Mouse (Mus musculus) midbrain, embryonic 13.5 days (tissue): ENCODE measurements around the gene Hyls1. TPM values are rescaled to one million over a fixed set of nuclear protein-coding genes. Genes with fewer than 3 reads are reported as not detected.
A peak's percentile ranks its signal among the peaks of the same experiment; 100 is the strongest.

Experiments used
- ATAC-seq: fragments of 200-750 bp; cut with Nextera tagmentation; 2 replicates; pipeline ENCODE4 v1.8.0; 2017; ENCODE audit warnings: mild to moderate bottlenecking, moderate TSS enrichment, moderate library complexity
- H3K27ac ChIP-seq: fragments of 300-500 bp; sonication (generic); 2 replicates; pipeline ENCODE4 v1.5.1; 2015; ENCODE audit warnings: inconsistent platforms, mild to moderate bottlenecking, moderate library complexity
- H3K27me3 ChIP-seq: fragments of 300-500 bp; sonication (generic); 2 replicates; pipeline ENCODE4 v1.6.1; 2015; ENCODE audit warnings: mild to moderate bottlenecking, inconsistent platforms
- H3K36me3 ChIP-seq: fragments of 300-500 bp; sonication (generic); 2 replicates; pipeline ENCODE4 v1.6.1; 2015; ENCODE audit warnings: mild to moderate bottlenecking, inconsistent platforms
- H3K4me1 ChIP-seq: fragments of 300-500 bp; sonication (generic); replicated peaks from 2 replicates; pipeline ENCODE4 v1.6.1; 2015; ENCODE audit warnings: inconsistent platforms
- H3K4me2 ChIP-seq: fragments of 300-500 bp; sonication (generic); replicated peaks from 2 replicates; pipeline ENCODE4 v1.6.1; 2015; ENCODE audit warnings: moderate library complexity, mild to moderate bottlenecking, inconsistent platforms
- H3K4me3 ChIP-seq: fragments of 300-500 bp; sonication (generic); replicated peaks from 2 replicates; pipeline ENCODE4 v1.5.1; 2015; ENCODE audit warnings: mild to moderate bottlenecking, inconsistent platforms
- H3K9ac ChIP-seq: fragments of 300-500 bp; sonication (generic); replicated peaks from 2 replicates; pipeline ENCODE4 v1.6.1; 2015; ENCODE audit warnings: mild to moderate bottlenecking, inconsistent platforms
- H3K9me3 ChIP-seq: fragments of 300-500 bp; sonication (generic); 2 replicates; pipeline ENCODE4 v1.6.1; 2016; ENCODE audit warnings: mild to moderate bottlenecking, inconsistent platforms
- WGBS: fragments of 180-500 bp; shearing (Covaris S2); methylation state at CpG from one replicate; pipeline ENCODE4 v1.1.7; 2015; 5-methylcytosine and 5-hydroxymethylcytosine counted together
- polyA plus RNA-seq: library from polyadenylated mRNA; unstranded; fragments of >200 nt; fragmentation: Nextera tagmentation; extraction: Ambion mirVana; gene quantifications from 2 replicates; pipeline ENCODE4 v1.2.1, GENCODE M21; 2015

Hyls1 gene
- polyA plus RNA-seq, 1 experiment from 2014 or later, result 19.8 TPM

DNA sequence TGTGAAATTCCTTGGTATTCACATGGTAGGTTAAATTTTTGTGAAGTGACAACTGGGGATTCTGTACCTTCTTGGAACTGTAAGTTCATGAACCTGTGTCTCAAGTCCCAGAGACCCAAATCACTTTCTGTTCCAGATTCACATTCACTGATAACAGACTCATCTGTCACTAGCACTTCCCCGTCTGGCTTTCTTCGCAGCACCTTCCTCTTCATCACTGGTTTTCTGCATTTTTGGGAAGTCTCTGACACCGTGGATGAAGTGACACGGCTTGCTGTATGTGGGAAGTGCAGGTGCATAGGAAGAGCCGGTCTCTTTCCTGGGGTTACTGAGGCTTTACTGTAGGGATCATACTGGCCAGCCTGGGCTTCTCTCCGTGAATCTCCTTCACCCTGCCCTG lies 8.6 kb downstream of the Hyls1 start:
- WGBS, result 94% methylated on average over 6 of the region's 6 CpGs
- Histone ChIP-seq H3K27me3 (peaks cover 10% of the 10 kb centered on the region; the same call in 1 of the 2 replicates), H3K9ac (no peak overlapping the region), H3K9me3 (no peaks in the 10 kb centered on the region), H3K36me3 (peaks cover 30% of the 10 kb centered on the region), H3K4me1 (peaks cover 28% of the 10 kb centered on the region), H3K4me2 (no peak overlapping the region), H3K27ac (no peak overlapping the region), H3K4me3 (no peak overlapping the region)
- no peak for ATAC-seq

DNA sequence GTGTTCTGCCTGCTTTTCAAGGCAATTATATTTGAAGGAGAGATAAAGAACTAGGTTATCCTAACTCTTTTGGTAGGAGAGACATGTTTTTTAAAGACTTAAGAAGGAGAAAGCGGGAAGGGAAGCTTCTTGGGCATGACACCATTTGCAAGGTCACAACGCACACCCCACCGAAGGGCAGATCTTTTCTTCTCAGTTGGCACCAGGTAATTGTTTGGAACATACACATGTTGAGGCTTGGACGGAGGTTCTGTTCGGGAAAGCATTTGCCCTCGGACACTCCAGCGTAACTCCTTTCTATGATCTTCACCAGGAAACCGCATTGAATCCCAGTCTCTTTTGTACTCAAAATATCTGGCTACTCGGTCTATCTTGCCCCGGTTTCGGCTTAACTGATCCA lies 9.1 kb downstream of the Hyls1 start:
- Histone ChIP-seq H3K36me3 (peaks cover 27% of the 10 kb centered on the region), H3K9me3 (no peaks in the 10 kb centered on the region), H3K27me3 (peaks cover 12% of the 10 kb centered on the region; the same call in 1 of the 2 replicates), H3K4me2 (no peak overlapping the region), H3K4me3 (no peak overlapping the region), H3K9ac (no peak overlapping the region), H3K4me1 (peaks cover 27% of the 10 kb centered on the region), H3K27ac (no peak overlapping the region)
- ATAC-seq, result no peak
- WGBS, result 95% methylated on average over 11 of the region's 11 CpGs

DNA sequence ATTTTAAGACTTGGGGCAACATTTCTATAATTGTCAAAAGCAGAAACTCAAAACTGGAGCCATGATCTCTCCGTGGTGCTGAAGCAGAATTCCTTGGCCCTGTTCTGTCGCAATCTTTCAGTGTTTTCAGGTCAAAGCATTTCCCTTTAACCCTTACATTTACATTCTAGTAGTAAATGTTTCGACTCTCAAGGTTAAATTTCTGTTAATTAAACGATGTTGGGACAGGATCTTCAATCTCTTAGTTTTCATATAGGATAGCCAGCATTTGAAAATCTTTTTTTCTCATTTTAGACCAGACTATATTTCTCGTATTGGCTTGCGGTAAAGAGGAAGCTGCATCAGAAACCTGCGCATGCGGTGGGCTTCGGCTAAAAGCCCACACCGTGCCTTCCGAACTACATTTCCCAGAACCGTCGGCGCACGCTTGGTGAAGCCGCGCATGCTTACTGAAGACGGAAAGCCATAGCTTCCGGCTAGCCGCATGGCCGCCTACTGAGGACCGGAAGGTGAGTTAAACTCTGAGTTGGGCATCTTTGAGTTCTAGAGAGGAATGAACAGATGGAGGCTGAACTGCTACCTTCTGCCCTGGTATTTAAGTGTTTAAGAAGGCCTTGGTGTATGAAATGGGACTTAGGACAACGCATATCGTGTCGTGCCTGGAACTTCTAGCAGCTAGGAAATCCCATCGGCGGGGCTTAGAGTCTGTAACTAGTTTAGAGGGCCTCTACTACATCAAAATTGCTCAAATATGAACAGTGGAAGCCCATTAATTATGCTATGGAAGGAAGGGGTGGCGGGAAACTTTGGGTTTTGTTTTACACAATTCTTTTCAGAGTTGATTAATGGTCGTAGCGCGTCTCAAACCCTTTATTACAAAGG lies 10.9 kb downstream of the Hyls1 start:
- peak overlapping the region; percentile 74 for H3K27ac ChIP-seq
- H3K4me1 ChIP-seq, result peaks cover 27% of the 10 kb centered on the region
- H3K9ac ChIP-seq, result peak overlapping the region; percentile 74
- H3K4me2 ChIP-seq, result peak overlapping the region; percentile 84
- peaks cover 16% of the 10 kb centered on the region for H3K36me3 ChIP-seq
- H3K9me3 ChIP-seq, result no peaks in the 10 kb centered on the region
- ATAC-seq, result peak; percentile 89
- H3K4me3 ChIP-seq, result peak overlapping the region; percentile 66
- H3K27me3 ChIP-seq, result peaks cover 14% of the 10 kb centered on the region; the same call in 1 of the 2 replicates
- WGBS, result 2% methylated on average over 31 of the region's 31 CpGs

DNA sequence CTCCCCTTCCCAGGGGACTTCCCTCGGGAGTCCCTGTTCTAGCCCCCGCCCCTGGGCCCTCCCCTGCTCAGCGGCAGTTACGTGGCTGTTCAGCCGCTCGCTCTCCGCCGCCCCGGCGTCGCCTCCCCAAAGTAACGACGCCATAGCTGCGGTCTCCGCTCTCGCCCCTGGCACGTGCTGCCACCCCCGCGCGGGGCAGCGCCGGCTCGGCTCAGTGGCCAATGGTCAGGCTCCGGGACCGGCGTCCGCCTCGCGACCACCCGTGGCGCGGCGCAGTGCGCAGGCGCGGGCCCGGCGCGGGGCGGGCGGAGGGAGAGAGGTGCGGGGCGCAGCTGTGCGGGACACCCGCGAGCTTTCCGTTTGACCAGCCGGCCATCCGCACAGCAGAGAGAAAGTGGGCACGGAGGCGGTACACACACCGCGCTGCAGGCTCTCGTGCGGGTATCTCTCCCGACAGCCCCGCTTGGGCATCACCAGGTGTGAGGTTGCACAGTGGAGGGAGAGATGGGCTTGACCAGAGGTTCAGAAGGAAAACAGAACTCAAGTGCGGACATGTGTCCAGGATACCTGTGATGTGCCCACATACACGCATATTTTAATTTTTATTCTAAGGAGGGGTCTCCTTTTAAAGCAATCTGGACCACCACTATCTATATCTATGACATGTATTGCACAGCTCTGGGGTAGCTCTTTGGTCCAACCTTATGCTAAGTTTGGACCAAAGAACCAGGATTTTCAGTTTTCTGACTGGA lies 11.8 kb downstream of the Hyls1 start, which contains the start of the genes Ddx25 and Pus3:
Gene Ddx25 (minus strand): TSS at position 272 of the 752 bp plus-strand sequence.
Gene Pus3 (plus strand): TSS at position 339 of the 752 bp plus-strand sequence.
- WGBS, result under 1% methylated on average over 56 of the region's 59 CpGs
- Histone ChIP-seq H3K27ac (peak within 1 kb of the TSS; percentile 74), H3K27me3 (peaks cover 14% of the 10 kb centered on the region; the same call in 1 of the 2 replicates), H3K9me3 (no peaks in the 10 kb centered on the region), H3K4me2 (peak within 1 kb of the TSS; percentile 84), H3K36me3 (peaks cover 22% of the 10 kb centered on the region), H3K9ac (peak within 1 kb of the TSS; percentile 74), H3K4me3 (peak within 1 kb of the TSS; percentile 66), H3K4me1 (peaks cover 27% of the 10 kb centered on the region)
- ATAC-seq, result peak; percentile 89

DNA sequence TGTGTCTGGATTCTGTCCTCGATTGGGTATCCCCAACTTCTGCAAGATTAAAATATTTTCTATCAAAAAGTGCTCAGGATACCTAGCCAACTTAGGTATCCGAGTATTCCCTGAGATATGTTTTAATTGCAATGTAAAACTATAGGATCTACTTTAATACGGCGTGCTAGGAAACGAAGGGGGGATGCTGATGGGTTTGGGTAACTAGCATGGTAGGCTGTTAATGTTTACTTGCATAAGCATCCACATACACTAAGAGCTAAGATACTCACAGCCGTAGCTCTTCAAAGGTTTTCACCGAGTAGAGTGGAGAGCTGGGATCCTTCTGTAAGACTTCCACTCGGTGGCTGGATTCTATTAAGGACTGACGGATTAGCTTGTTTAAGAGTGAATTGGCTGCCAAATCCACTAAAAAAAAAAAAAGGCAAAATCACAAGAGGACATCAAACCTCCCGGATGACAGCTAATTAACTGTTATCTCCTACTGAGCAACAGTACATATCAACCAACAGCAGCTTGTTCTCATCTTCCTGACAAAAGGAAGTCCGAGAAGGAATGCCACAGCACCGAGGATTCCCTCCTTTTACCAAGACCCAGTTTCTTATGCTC lies 13.6 kb downstream of the Hyls1 start:
- Histone ChIP-seq H3K4me3 (no peak overlapping the region), H3K36me3 (peaks cover 24% of the 10 kb centered on the region), H3K9me3 (no peaks in the 10 kb centered on the region), H3K27ac (no peak overlapping the region), H3K27me3 (peaks cover 14% of the 10 kb centered on the region; the same call in 1 of the 2 replicates), H3K4me2 (no peak overlapping the region; the same call in 1 of the 2 replicates), H3K4me1 (peaks cover 27% of the 10 kb centered on the region), H3K9ac (no peak overlapping the region)
- 77% methylated on average over 12 of the region's 12 CpGs for WGBS
- ATAC-seq, result no peak

DNA sequence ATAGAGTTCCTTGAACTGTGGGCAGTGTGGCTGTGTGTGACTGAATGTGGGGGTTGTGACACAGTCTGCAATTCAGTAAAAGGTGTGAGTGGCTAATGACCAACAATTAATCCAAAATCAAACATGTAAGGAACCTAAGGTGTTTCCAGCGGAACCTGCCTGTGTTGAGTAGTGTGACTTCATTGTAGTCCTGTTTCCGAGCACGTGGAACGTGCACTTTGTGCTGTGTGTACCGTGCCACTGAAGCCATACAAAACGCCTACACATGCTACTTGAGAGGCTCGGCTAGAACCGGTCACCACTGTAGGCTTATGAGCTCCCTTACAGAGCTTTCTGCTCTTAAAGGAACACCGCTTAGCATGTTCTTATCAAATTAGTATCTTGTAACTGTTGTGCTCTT lies 21.7 kb downstream of the Hyls1 start:
- Histone ChIP-seq H3K9me3 (no peaks in the 10 kb centered on the region), H3K4me1 (no peaks in the 10 kb centered on the region), H3K36me3 (peaks cover 47% of the 10 kb centered on the region), H3K4me3 (no peak overlapping the region), H3K27me3 (0 out of 2 replicates have a peak, but pooled peaks cover 2% of the 10 kb centered on the region), H3K27ac (no peak overlapping the region), H3K4me2 (no peak overlapping the region), H3K9ac (no peak overlapping the region)
- WGBS, result 86% methylated on average over 9 of the region's 9 CpGs
- no peak for ATAC-seq

DNA sequence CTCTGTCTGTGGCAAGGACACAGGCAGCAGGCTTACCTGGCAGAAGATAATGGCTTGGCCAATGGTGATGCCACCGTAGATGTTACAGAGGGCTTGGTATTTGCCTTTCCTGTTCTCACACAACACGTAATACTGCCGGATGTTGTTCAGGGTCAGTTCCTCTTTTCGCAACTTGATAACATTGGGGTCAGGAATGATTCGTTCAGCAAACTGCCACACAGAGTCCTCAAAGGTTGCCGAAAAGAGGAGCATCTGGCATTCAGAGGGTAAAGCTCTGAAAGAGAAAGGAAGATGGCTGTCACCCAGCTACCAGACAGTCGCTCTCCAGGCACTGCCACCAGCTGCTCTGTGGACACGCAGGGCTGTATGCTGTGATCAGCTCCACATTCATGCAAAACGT lies 23.5 kb downstream of the Hyls1 start:
- 85% methylated on average over 9 of the region's 9 CpGs for WGBS
- H3K9me3 ChIP-seq, result no peaks in the 10 kb centered on the region

DNA sequence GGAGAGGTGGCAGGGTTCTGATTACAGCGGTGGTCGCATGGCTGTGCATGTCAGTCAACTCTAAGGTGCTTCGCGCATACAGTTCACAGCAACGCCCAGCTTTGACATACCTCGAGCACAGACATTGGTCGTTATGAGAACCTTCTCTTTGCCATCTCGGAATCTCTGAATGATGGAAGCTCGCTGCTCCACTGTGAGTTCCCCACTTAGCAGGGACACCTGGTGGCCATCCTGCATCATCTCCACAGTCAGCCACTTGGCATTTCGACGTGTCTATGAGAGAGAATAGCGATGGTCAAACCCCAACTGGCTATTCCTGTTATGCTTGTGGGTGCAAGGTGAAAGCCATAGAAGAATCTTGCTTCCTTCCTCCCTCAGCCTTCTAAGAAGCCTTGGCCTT lies 24.5 kb downstream of the Hyls1 start:
- Histone ChIP-seq H3K27me3 (0 out of 2 replicates have a peak, but pooled peaks cover 2% of the 10 kb centered on the region), H3K27ac (no peak overlapping the region), H3K4me3 (no peak overlapping the region), H3K36me3 (peaks cover 50% of the 10 kb centered on the region), H3K4me1 (no peaks in the 10 kb centered on the region), H3K4me2 (no peak overlapping the region), H3K9ac (no peak overlapping the region), H3K9me3 (no peaks in the 10 kb centered on the region)
- 76% methylated on average over 12 of the region's 12 CpGs for WGBS
- ATAC-seq, result no peak

More for the DNA sequence above, 23.5 kb downstream of the Hyls1 start:
- no peak overlapping the region for H3K4me3 ChIP-seq
- H3K4me1 ChIP-seq, result no peaks in the 10 kb centered on the region
- no peak overlapping the region for H3K9ac ChIP-seq
- 0 out of 2 replicates have a peak, but pooled peaks cover 2% of the 10 kb centered on the region for H3K27me3 ChIP-seq
- no peak overlapping the region for H3K27ac ChIP-seq
- H3K4me2 ChIP-seq, result no peak overlapping the region
- no peak for ATAC-seq
- peaks cover 55% of the 10 kb centered on the region for H3K36me3 ChIP-seq

DNA sequence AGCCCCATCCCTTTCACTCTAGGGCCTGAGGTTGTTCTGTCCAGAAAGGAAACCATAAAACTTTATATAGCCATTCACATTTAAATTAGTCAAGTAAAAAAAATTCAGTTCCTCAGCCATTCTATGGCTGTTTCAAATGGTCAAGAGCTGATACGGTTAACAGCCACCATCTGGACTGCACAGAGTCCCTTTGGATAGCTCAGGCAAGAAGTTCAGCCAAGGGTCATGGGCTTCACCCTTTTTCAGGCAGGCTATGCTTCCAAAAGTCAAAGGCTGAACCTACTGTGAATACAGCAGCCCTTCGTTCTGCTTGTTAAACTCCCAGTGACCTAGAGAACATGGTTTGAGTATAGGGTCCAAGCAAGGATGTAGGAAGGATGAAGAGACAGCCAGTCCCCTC lies 25.5 kb downstream of the Hyls1 start:
- Histone ChIP-seq H3K9ac (no peak overlapping the region), H3K9me3 (no peaks in the 10 kb centered on the region)
- WGBS, result 82% methylated on average over 2 of the region's 2 CpGs

DNA sequence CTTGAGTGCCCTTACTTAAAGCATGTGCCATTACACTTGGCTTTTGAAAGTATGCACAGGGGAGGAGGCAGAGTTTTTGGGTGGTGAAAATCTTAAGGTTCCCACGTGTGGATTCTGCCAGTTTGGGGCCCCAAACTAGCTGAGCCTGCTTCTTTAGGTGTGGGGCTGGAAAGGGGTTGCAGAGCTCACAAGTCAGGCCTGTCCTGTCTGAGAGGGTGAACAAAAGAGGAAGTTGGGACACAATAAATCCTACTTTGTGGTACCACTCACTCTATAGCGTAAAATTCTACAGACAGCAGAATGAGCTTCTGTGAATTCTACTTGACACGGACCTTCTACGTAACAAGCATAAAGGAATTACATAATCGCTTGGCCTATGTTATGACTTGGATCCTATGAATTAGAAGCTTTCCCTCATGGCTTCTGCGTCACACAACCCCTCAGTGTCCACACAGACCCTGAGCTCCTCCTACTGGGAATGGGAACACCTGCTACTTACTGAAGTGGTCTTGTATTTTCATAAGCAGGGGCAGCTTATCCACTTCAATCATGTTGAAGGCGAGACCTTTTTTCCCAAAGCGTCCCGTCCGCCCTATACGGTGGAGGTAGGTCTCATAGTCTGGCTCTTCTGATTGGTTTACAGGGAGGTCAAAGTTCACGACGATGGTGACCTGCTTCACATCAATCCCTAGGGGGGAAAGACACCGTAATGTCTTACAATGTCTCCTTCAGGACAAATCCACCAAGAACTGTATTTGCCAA lies 26.9 kb downstream of the Hyls1 start:
- H3K4me1 ChIP-seq, result no peaks in the 10 kb centered on the region
- H3K9me3 ChIP-seq, result no peaks in the 10 kb centered on the region
- H3K9ac ChIP-seq, result no peak overlapping the region
- H3K36me3 ChIP-seq, result peaks cover 49% of the 10 kb centered on the region
- H3K27ac ChIP-seq, result no peak overlapping the region
- no peak overlapping the region for H3K4me2 ChIP-seq
- H3K27me3 ChIP-seq, result 0 out of 2 replicates have a peak, but pooled peaks cover 2% of the 10 kb centered on the region
- whole genome bisulfite sequencing, result 73% methylated on average over 14 of the region's 14 CpGs
- no peak for ATAC-seq
- H3K4me3 ChIP-seq, result no peak overlapping the region

More for the DNA sequence above, 25.5 kb downstream of the Hyls1 start:
- ATAC-seq, result no peak
- no peak overlapping the region for H3K4me2 ChIP-seq
- H3K27me3 ChIP-seq, result 0 out of 2 replicates have a peak, but pooled peaks cover 2% of the 10 kb centered on the region
- H3K4me1 ChIP-seq, result no peaks in the 10 kb centered on the region
- H3K4me3 ChIP-seq, result no peak overlapping the region
- no peak overlapping the region for H3K27ac ChIP-seq
- H3K36me3 ChIP-seq, result peaks cover 51% of the 10 kb centered on the region

DNA sequence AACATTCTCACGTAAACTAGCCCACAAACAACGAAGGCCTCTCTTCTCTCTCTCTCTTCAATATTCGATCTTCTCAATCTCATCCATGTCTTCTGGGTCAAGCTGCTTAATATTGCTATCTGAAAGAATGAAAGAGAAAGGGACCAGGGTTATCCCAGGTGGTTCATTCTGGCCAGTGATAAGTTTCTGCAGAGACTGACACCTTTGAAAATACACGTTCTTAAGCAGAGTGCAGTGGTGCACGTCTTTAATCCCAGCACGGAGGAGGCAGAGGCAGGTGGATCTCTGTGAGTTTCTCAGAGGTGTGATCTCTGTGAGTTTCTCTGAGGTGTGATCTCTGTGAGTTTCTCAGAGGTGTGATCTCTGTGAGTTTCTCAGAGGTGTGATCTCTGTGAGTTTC lies 28.3 kb downstream of the Hyls1 start:
- H3K9me3 ChIP-seq, result no peaks in the 10 kb centered on the region

More for the DNA sequence above, 28.3 kb downstream of the Hyls1 start:
- ATAC-seq, result no peak
- Histone ChIP-seq H3K27ac (no peak overlapping the region), H3K36me3 (peaks cover 44% of the 10 kb centered on the region), H3K4me2 (no peak overlapping the region), H3K9ac (no peak overlapping the region), H3K4me3 (no peak overlapping the region), H3K27me3 (0 out of 2 replicates have a peak, but pooled peaks cover 2% of the 10 kb centered on the region), H3K4me1 (no peaks in the 10 kb centered on the region)
- 77% methylated on average over 6 of the region's 6 CpGs for WGBS
